Mouse (Mus musculus) G1E (cell line): ENCODE results near the gene Gm20671.

Source experiments
- CTCF ChIP-seq: IDR thresholded peaks from 2 replicates; pipeline ENCODE4 v1.5.1; 2012; ENCODE audit warnings: low read depth, low read length, inconsistent platforms, mixed read lengths
- GATA1 ChIP-seq: IDR thresholded peaks from 2 replicates; pipeline ENCODE4 v1.6.1; 2012; ENCODE audit warnings: borderline replicate concordance, low read length, inconsistent platforms, mixed read lengths
- POLR2AphosphoS5 ChIP-seq: IDR thresholded peaks from 2 replicates; pipeline ENCODE4 v1.6.1; 2012; ENCODE audit warnings: low read depth, low read length, inconsistent platforms; ENCODE audit not compliant: insufficient replicate concordance

GRCm38 (mm10) chr5:32722263-32722662 is 104.6 kb downstream of the Gm20671 start:
- TF ChIP-seq CTCF = no peak
- no peak for TF ChIP-seq POLR2AphosphoS5
- no peak for TF ChIP-seq GATA1
